Mouse (Mus musculus): ENCODE data around the gene Reep1.

- no peak for TF ChIP-seq CTCF (conservative IDR thresholded peaks at IDR 0.05; ENCODE audit: low read length)
- TF ChIP-seq POU5F1 (IDR thresholded peaks at IDR 0.05; ENCODE audit: borderline replicate concordance, low read length) = no peak
- no peak for TF ChIP-seq NANOG (IDR thresholded peaks at IDR 0.05; ENCODE audit: borderline replicate concordance, low read length)
These were observed 39.5 kb downstream of the Reep1 start for GRCm38 (mm10) chr6:71746846-71747245.

Measured in E14TG2a.4 (cell line).